Mouse (Mus musculus) CH12.LX (cell line): ENCODE measurements around the gene St3gal3.

ENCODE experiments used
- CHD2 ChIP-seq: IDR thresholded peaks from 2 replicates; pipeline ENCODE4 v1.6.1; 2011; ENCODE audit warnings: low read length, improper control_type of control experiment
- CTCF ChIP-seq, 2 experiments: IDR thresholded peaks in 1 of 2; conservative IDR thresholded peaks in 1 of 2; 2 replicates each; pipeline ENCODE4 v1.5.1; 2011 to 2012; ENCODE audit warnings: low read depth in 2 of 2, low read length in 2 of 2, improper control_type of control experiment in 1 of 2, inconsistent platforms in 1 of 2, mild to moderate bottlenecking in 1 of 2, moderate library complexity in 1 of 2
- EP300 ChIP-seq: IDR thresholded peaks from 2 replicates; pipeline ENCODE4 v1.6.1; 2011; ENCODE audit warnings: low read length, improper control_type of control experiment
- ETS1 ChIP-seq: conservative IDR thresholded peaks from 2 replicates; pipeline ENCODE4 v1.6.1; 2012; ENCODE audit warnings: low read depth, mild to moderate bottlenecking, inconsistent platforms, low read length, improper control_type of control experiment, moderate library complexity
- HCFC1 ChIP-seq: IDR thresholded peaks from 2 replicates; pipeline ENCODE4 v1.6.1; 2012; ENCODE audit warnings: low read depth, mild to moderate bottlenecking, inconsistent platforms, low read length, improper control_type of control experiment
- IRF4 ChIP-seq: IDR thresholded peaks from 2 replicates; pipeline ENCODE4 v1.6.1; 2014; ENCODE audit warnings: low read depth, mild to moderate bottlenecking, inconsistent platforms, low read length, improper control_type of control experiment
- MAX ChIP-seq: IDR thresholded peaks from 2 replicates; pipeline ENCODE4 v1.6.1; 2011; ENCODE audit warnings: low read length, improper control_type of control experiment
- MEF2A ChIP-seq: IDR thresholded peaks from 2 replicates; pipeline ENCODE4 v1.6.1; 2014; ENCODE audit warnings: low read depth, mild to moderate bottlenecking, inconsistent platforms, low read length, improper control_type of control experiment, borderline replicate concordance
- MXI1 ChIP-seq: IDR thresholded peaks from 2 replicates; pipeline ENCODE4 v1.6.1; 2011; ENCODE audit warnings: mild to moderate bottlenecking, low read depth, low read length, improper control_type of control experiment
- POLR2A ChIP-seq: IDR thresholded peaks from 2 replicates; pipeline ENCODE4 v1.6.1; 2011; ENCODE audit warnings: low read depth, mild to moderate bottlenecking, improper control_type of control experiment, low read length
- POLR2AphosphoS2 ChIP-seq: IDR thresholded peaks from 2 replicates; pipeline ENCODE4 v1.6.1; 2011; ENCODE audit warnings: low read depth, low read length, improper control_type of control experiment
- RCOR1 ChIP-seq: conservative IDR thresholded peaks from 2 replicates; pipeline ENCODE4 v1.6.1; 2012; ENCODE audit warnings: low read depth, mild to moderate bottlenecking, inconsistent platforms, low read length, improper control_type of control experiment
- TBP ChIP-seq: conservative IDR thresholded peaks from 2 replicates; pipeline ENCODE4 v1.6.1; 2011; ENCODE audit warnings: low read depth, low read length, improper control_type of control experiment
- USF1 ChIP-seq: IDR thresholded peaks from 2 replicates; pipeline ENCODE4 v1.6.1; 2014; ENCODE audit warnings: low read depth, mild to moderate bottlenecking, inconsistent platforms, low read length, improper control_type of control experiment

- TF ChIP-seq POLR2A, result no peak
- TF ChIP-seq CTCF (conservative IDR thresholded peaks at IDR 0.05 in 1 of 2, IDR thresholded peaks at IDR 0.05 in 1 of 2; ENCODE audit: low read depth in 2 of 2, low read length in 2 of 2), result no peak
- no peak for TF ChIP-seq CHD2
- no peak for TF ChIP-seq USF1
- TF ChIP-seq MAX, result no peak
- TF ChIP-seq IRF4, result no peak
- TF ChIP-seq RCOR1, result no peak
- no peak for TF ChIP-seq MEF2A
- no peak for TF ChIP-seq HCFC1
- TF ChIP-seq POLR2AphosphoS2, result no peak
- TF ChIP-seq ETS1, result no peak
- no peak for TF ChIP-seq TBP
- TF ChIP-seq MXI1, result no peak
- TF ChIP-seq EP300, result no peak
Measured at GRCm38 (mm10) chr4:118039964-118040363, 94.8 kb downstream of the St3gal3 start.
